Mouse (Mus musculus) lung, adult 2 months (tissue): Measurements from ENCODE around the gene Prnp.

Experiments
- CTCF ChIP-seq: fragments of 200-500 bp; IDR thresholded peaks from 2 replicates; pipeline ENCODE4 v1.5.1; 2011; ENCODE audit warnings: mild to moderate bottlenecking, low read length, control low read depth; ENCODE audit not compliant: insufficient read depth
- POLR2A ChIP-seq: fragments of 200-500 bp; IDR thresholded peaks from 2 replicates; pipeline ENCODE4 v1.6.1; 2011; ENCODE audit warnings: low read depth, mild to moderate bottlenecking, control low read depth, low read length, borderline replicate concordance; ENCODE audit errors: extremely low read depth

DNA sequence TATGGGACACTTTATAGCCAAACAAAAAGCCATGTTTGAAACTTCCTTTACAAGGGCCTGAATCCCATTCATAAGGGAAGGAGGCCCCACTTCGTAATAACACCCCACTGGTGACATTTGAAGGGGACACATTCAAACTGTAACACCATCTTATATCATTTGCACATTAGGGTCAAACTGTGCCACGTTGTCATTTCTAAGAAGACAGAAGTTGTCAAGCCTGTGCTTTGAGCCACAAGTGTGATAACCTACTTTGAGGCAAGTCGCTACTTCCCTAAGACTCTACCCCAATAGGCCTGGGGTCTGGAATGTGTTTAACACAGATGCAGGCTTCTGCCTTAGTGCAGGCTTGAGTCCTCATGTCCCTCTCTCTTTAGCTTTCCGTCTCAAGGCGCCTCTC is 2.4 kb upstream of the Prnp start:
- no peak for TF ChIP-seq POLR2A
- no peak for TF ChIP-seq CTCF
